Mouse (Mus musculus) inflammation-experienced regulatory T-cells, adult 16 weeks (primary cell): ENCODE data around the gene Olfr307. TPM values are rescaled to one million over a fixed set of nuclear protein-coding genes. Genes with fewer than 3 reads are reported as not detected.

ENCODE experiments used
- polyA plus RNA-seq: library from polyadenylated mRNA; unstranded; fragments of 100-300 nt; shearing (Covaris generic); gene quantifications from one replicate; pipeline ENCODE4 v1.2.1, GENCODE M21; 2017

The Olfr307 gene
- polyA plus RNA-seq: not detected

DNA sequence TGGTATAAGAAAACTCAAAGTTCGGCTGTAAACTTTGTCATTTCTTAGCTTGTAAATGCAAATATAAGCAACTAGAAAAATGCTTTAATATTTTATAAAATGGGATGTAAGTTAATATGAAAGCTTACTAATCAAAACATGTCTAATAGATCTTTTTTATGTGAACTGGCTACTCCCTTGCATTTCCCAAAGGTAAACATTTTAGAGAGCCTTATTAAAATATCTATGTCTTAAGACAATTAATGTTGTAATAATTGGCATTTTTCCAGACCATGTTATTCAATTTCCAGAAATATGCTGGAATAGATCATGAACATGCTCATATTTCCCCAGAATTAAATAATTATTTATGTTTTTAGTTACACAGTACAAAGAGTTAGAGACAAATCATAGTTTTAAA, at the start of gene Olfr307:
Gene Olfr307 (minus strand): TSS at position 101 of the 400 bp plus-strand sequence.

DNA sequence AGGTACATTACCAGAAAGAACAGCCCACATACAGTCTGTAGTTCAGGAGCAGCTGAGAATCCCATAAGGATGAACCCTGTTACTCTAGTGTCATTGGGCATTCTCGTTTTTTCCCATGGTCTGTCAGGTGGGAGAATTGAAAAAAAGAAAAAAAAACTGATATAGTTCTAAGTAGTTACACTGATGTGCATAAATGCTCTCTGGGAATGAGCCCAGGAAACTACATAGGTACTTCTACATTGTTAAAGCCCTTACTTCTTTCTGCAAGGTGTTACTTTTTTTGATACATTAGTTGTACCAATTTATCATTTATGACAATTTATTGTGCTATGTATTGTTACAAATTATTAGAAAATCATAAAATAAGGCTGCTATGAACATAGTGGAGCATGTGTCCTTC, 49.2 kb upstream of the Olfr307 start, which contains the start of gene Olfr304:
Gene Olfr304 (minus strand): TSS at position 101 of the 400 bp plus-strand sequence.

DNA sequence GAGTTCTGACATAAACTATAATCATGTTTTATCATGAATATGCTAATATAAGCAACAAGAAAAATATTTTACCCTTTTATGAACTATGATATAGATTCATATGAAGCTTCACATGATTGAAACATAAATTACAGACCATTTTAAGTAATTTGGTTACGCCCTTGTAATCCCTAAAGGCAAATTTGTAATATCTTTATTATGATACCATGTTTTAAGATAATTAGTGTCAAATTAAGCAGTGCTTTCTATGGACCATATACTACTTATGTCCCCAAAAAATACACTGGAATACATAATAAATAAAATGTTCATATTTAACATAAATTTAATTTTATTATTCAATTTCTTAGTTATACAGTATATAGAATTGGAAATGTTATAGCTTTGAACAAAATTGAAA, 29.4 kb upstream of the Olfr307 start, which contains the start of gene Olfr305:
Gene Olfr305 (minus strand): TSS at position 101 of the 400 bp plus-strand sequence.

DNA sequence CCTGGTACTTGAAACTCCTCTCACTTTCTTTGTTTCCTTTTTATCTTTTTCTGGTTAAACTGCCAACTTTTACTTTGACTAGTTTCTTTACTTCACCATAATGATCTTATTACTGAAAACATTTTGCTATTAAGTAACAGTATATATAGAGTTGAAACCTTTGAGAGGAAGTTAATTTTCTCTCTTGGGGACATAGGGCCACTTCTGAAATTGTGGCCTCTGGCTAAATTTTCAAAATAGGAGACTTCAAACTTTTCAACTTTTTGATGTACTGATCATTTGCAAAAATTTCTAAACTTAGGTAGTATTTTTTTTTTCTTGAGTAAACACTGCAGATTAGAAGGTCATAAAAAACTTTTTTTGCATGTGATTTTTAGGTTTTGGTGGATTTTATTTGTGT, 11.9 kb downstream of the Olfr307 start, which contains the start of gene Olfr308:
Gene Olfr308 (minus strand): TSS at position 101 of the 400 bp plus-strand sequence.

DNA sequence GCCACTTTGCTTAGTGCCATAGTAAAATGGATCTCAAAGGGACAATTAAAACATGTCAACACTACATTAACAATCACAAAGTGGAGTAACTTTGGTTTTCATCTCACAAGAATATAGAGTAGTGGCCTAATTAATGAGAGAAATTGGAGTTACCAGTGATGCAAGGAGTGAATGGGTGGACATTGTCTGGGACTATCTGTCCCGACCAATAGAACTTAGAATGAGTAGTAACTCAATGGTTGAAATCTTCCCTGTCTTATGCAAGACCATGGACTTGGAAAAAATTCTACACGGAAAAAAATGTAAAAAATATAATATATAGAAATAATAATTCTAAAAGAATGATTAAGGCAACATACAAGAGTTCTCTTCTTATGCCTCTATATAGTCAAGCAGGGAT, 23.8 kb downstream of the Olfr307 start, which contains the start of gene Olfr309:
Gene Olfr309 (minus strand): TSS at position 101 of the 400 bp plus-strand sequence.

Other genes starting within 250 kb of the Olfr307 start
- gene Vmn2r75, start 165.8 kb downstream of the Olfr307 start, polyA plus RNA-seq: not detected
- gene Vmn2r76, start 91.3 kb downstream of the Olfr307 start, polyA plus RNA-seq: 0.10 TPM
- gene Olfr310, start 60.4 kb downstream of the Olfr307 start, polyA plus RNA-seq: not detected
- not detected for gene Olfr309, start 23.9 kb downstream of the Olfr307 start, polyA plus RNA-seq
- gene Olfr308, start 12.0 kb downstream of the Olfr307 start, polyA plus RNA-seq: not detected
- gene Olfr305, start 29.3 kb upstream of the Olfr307 start, polyA plus RNA-seq: not detected
- not detected for gene Olfr304, start 49.1 kb upstream of the Olfr307 start, polyA plus RNA-seq
- not detected for gene Olfr303, start 60.2 kb upstream of the Olfr307 start, polyA plus RNA-seq
- gene Olfr301, start 66.3 kb upstream of the Olfr307 start, polyA plus RNA-seq: not detected
- gene Olfr299, start 122.3 kb upstream of the Olfr307 start, polyA plus RNA-seq: not detected
- not detected for gene Olfr298, start 154.9 kb upstream of the Olfr307 start, polyA plus RNA-seq
- not detected for gene Olfr297, start 182.4 kb upstream of the Olfr307 start, polyA plus RNA-seq
- not detected for gene Olfr295, start 246.3 kb upstream of the Olfr307 start, polyA plus RNA-seq